Mouse (Mus musculus) left cerebral cortex, adult 2 months (tissue): ENCODE results near the gene Pofut1. TPM values are rescaled to one million over a fixed set of nuclear protein-coding genes. Genes with fewer than 3 reads are reported as not detected.

Source experiments
- DNase-seq, 2 experiments: peaks; one replicate each; pipeline ENCODE4 v3.0.0; 2021 to 2022; ENCODE audit warnings: low spot score in 2 of 2, mixed read lengths in 1 of 2; ENCODE audit errors: extremely low spot score in 1 of 2
- H3K27ac ChIP-seq: fragments of 200-600 bp; 2 replicates; pipeline ENCODE4 v1.8.1; 2022
- H3K4me3 ChIP-seq: fragments of 200-600 bp; 2 replicates; pipeline ENCODE4 v1.8.1; 2022
- CTCF ChIP-seq: fragments of 200-600 bp; IDR thresholded peaks from 2 replicates; pipeline ENCODE4 v1.8.1; 2022; ENCODE audit warnings: antibody characterized with exemption, mild to moderate bottlenecking, moderate library complexity
- intact Hi-C: fragments of 180-260 bp; cut with DNase I; formaldehyde crosslinking; loops from one replicate; pipeline ENCODE4 v1.15.1; 2025
- long read RNA-seq, 2 experiments: library from polyadenylated mRNA; stranded (forward); transcript quantifications; one replicate each; pipeline ENCODE4 v2.0.0; 2021; ENCODE audit warnings: borderline mapping rate in 2 of 2
- total RNA-seq, 2 experiments: library from RNA; stranded (reverse); gene quantifications; 2 replicates each; pipeline ENCODE4 v1.2.3; 2021

Gene Pofut1
- total RNA-seq, result 10 to 100 TPM; 15.4 to 17.3 TPM
- long read RNA-seq, experiment 1, full-length matches to known transcripts, result 7 of 11 reads
- long read RNA-seq, experiment 1, partial matches to known transcripts, result 1 of 11 reads
- long read RNA-seq, experiment 1, other reads (novel, unspliced or antisense), result 3 of 11 reads
- long read RNA-seq, experiment 2, full-length matches to known transcripts, result 6 of 10 reads
- long read RNA-seq, experiment 2, partial matches to known transcripts, result 0 of 10 reads
- long read RNA-seq, experiment 2, other reads (novel, unspliced or antisense), result 4 of 10 reads

- intact Hi-C loops, result loop anchor here (1.0 kb wide), 2 partner anchors 80 to 104 kb away; partner anchors contain the start of genes Asxl1 and Tm9sf4
- peak within 1 kb of the TSS; percentile 85 for H3K4me3 ChIP-seq
- peak; percentile 15 for TF ChIP-seq CTCF
- peak within 1 kb of the TSS; percentile 91 for H3K27ac ChIP-seq
- DNase-seq, result peak; percentile 90 to 91
Measured at GRCm38 (mm10) chr2:153241250-153242014, at the start of gene Pofut1, which contains the start of gene Plagl2. Pofut1 (plus strand) TSS chr2:153241533. Plagl2 (minus strand) TSS chr2:153241426.

GRCm38 (mm10) chr2:153194255-153194654 lies 47.1 kb upstream of the Pofut1 start:
- no peak overlapping the region for H3K27ac ChIP-seq
- DNase-seq, result no peak
- intact Hi-C loops, result no loop called here
- no peak for TF ChIP-seq CTCF
- H3K4me3 ChIP-seq, result no peak overlapping the region

GRCm38 (mm10) chr2:153198485-153198884 lies 42.8 kb upstream of the Pofut1 start:
- intact Hi-C loops, result no loop called here
- H3K4me3 ChIP-seq, result no peak overlapping the region
- DNase-seq, result no peak
- no peak overlapping the region for H3K27ac ChIP-seq
- no peak for TF ChIP-seq CTCF

- intact Hi-C loops, result no loop called here
- H3K4me3 ChIP-seq, result no peak overlapping the region
- TF ChIP-seq CTCF, result no peak
- DNase-seq, result no peak
- H3K27ac ChIP-seq, result no peak overlapping the region
Measured at GRCm38 (mm10) chr2:153199114-153199513, 42.2 kb upstream of the Pofut1 start.

DNA sequence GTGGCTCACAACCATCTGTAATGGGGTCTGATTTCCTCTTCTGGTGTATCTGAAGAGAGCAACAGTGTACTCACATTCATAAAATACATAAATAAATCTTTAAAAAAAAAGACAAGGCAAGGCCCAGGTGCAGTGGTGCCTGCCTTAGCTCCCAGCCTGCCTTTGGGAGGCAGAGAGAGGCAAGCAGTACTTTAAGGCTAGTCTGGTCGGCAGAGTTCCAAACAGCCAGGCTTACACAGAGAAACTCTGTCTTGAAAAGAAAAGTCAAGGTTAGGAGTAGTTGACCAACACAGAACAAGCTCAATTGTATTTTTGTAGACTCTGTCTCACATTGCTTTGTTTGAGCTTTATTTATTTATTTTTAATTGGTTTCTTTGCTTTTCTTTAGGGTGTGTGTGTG lies 38.6 kb upstream of the Pofut1 start:
- no peak for TF ChIP-seq CTCF
- no peak overlapping the region for H3K4me3 ChIP-seq
- intact Hi-C loops, result no loop called here
- H3K27ac ChIP-seq, result no peak overlapping the region
- no peak for DNase-seq

- H3K4me3 ChIP-seq, result no peak overlapping the region
- no peak for TF ChIP-seq CTCF
- no peak for DNase-seq
- intact Hi-C loops, result no loop called here
- no peak overlapping the region for H3K27ac ChIP-seq
Measured at GRCm38 (mm10) chr2:153208149-153208548, 33.2 kb upstream of the Pofut1 start.

DNA sequence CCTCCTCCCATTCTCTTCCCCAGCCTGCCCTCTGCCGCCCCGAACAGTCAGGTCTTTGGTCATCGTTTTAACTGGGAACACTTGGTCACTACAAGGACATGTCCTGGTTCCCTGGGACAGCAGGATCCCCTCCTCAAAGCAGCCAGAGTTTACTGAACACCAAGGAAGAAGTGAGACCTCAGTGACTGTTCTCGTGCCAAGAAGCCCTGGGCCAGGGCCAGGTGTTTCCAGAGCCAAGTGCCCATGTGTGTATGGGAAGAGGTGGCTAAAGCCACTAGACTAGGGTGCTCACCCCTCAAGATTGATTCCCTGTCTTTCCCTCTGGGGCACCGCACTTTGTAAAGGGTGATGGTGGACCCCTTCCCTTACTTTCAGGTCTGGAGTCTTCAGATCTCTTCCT lies 32.0 kb upstream of the Pofut1 start:
- no peak for DNase-seq
- TF ChIP-seq CTCF, result no peak
- intact Hi-C loops, result no loop called here
- Histone ChIP-seq H3K27ac (no peak overlapping the region), H3K4me3 (no peak overlapping the region)

DNA sequence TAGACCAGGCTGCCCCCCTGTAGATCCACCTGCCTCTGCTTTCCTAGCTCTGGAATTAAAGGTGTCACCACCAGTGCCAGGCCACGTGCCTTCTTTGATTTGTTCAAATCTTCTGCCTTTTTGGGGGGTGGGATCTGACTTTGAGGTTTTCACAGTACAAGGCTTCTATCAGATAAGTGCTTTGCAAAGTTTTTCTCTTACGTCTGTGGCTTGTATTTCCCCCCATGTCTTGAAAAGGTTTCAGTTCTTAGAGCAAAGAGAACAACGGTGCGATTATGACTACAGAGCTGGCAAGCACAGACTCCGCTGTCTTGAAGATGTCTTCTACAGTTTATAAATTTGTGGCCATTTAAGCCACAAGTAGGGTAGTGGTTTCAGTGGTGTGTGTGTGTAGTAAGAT lies 29.9 kb upstream of the Pofut1 start:
- intact Hi-C loops, result no loop called here
- TF ChIP-seq CTCF, result no peak
- no peak overlapping the region for H3K4me3 ChIP-seq
- no peak for DNase-seq
- H3K27ac ChIP-seq, result no peak overlapping the region

- DNase-seq, result no peak
- no peak overlapping the region for H3K4me3 ChIP-seq
- intact Hi-C loops, result no loop called here
- TF ChIP-seq CTCF, result no peak
- no peak overlapping the region for H3K27ac ChIP-seq
Measured at GRCm38 (mm10) chr2:153213351-153213750, 28.0 kb upstream of the Pofut1 start.

DNA sequence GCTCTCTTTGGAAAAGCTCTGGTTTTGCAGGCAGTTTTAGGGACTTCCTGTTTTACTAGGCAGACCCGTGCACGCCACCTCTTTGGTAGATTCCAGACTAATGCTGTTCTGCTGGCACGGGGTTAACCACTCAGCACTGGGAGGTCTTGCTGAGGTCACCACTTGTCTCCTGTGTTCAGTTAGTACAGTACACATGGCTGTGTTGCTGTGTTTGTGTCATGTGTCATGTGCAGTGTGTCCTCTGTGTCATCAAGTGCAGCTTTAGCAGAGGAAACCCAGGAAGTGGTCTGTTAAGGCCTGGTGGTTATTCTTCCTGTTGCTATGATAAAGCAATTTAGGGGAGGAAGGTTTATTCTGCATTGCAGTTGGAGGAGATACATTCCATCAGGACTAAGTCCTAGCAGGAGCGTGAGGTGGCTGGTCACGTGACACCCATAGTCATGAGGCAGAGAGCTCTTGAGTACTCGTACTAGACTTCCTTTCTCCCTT lies 26.5 kb upstream of the Pofut1 start:
- no peak for TF ChIP-seq CTCF
- Histone ChIP-seq H3K27ac (no peak overlapping the region), H3K4me3 (no peak overlapping the region)
- no peak for DNase-seq
- intact Hi-C loops, result no loop called here

DNA sequence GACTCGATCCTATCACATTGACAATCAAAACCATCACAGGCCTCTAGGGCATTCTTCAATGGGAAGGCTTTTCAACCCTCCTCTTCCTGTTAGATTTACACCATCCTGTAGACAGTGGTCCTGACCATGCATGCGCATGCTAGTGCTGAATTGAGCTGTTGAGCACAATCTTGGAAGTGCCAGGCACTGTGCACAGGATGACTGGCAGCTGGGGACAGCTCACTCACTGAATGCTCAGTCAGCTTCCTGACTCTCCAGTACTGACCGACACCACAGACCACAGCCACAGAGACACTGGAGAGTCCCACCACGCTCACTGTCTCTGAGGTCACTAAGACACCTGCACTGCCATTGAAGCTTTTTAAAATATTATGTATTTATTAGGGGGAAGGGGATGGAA lies 25.9 kb upstream of the Pofut1 start:
- no peak overlapping the region for H3K27ac ChIP-seq
- no peak overlapping the region for H3K4me3 ChIP-seq
- intact Hi-C loops, result no loop called here
- no peak for TF ChIP-seq CTCF
- no peak for DNase-seq

DNA sequence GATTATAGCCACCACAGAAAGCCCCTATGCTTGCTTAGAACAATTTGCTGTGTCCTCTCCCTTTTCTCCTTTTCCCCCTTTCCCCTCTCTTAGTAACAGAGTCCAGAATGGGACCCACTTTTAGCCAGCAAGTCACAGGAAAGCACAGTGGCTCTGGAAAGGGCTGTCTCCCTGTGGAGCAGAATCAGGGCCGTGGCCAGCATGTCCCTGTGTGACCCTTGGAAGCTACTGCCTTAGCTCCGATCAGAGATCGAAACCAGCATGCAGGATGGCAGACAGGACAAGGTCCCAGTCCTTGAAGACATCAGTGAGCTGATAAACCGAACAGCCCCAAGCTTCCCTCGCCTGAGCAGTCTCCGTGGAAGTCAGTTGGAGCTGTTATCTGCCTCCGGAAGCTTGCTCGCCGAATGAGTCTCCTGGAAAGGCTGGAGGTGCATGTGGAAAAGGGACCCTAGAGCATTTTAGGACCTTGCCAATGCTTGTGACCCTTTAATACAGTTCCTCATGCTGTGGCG lies 23.4 kb upstream of the Pofut1 start:
- DNase-seq, result no peak
- intact Hi-C loops, result no loop called here
- no peak for TF ChIP-seq CTCF
- Histone ChIP-seq H3K27ac (no peak overlapping the region), H3K4me3 (no peak overlapping the region)
